Mouse (Mus musculus) limb, embryonic 14.5 days (tissue): ENCODE data around the gene Uba2. TPM values are rescaled to one million over a fixed set of nuclear protein-coding genes. Genes with fewer than 3 reads are reported as not detected.

Experiments
- ATAC-seq: fragments of 200-750 bp; cut with Nextera tagmentation; 2 replicates; pipeline ENCODE4 v1.8.0; 2017; ENCODE audit warnings: low read depth, moderate number of reproducible peaks, moderate TSS enrichment; ENCODE audit not compliant: low FRiP score
- DNase-seq: peaks from one replicate; pipeline ENCODE4 v3.0.0-alpha.2; 2015; ENCODE audit warnings: low spot score
- H3K27ac ChIP-seq: fragments of 300-500 bp; sonication (generic); replicated peaks from 2 replicates; pipeline ENCODE4 v1.5.1; 2014; ENCODE audit warnings: low read depth, mild to moderate bottlenecking, low read length, moderate library complexity, mixed read lengths
- H3K27me3 ChIP-seq: fragments of 300-500 bp; sonication (generic); 2 replicates; pipeline ENCODE4 v1.6.1; 2014; ENCODE audit warnings: low read length, mixed read lengths; ENCODE audit not compliant: control insufficient read depth, insufficient read depth
- H3K36me3 ChIP-seq: fragments of 300-500 bp; sonication (generic); 2 replicates; pipeline ENCODE4 v1.6.1; 2014; ENCODE audit warnings: mild to moderate bottlenecking, low read length, moderate library complexity, mixed read lengths; ENCODE audit not compliant: control insufficient read depth, insufficient read depth
- H3K4me1 ChIP-seq: fragments of 300-500 bp; sonication (generic); 2 replicates; pipeline ENCODE4 v1.6.1; 2014; ENCODE audit warnings: antibody characterized with exemption, low read length, mixed read lengths; ENCODE audit not compliant: control insufficient read depth, insufficient read depth
- H3K4me2 ChIP-seq: fragments of 300-500 bp; sonication (generic); replicated peaks from 2 replicates; pipeline ENCODE4 v1.6.1; 2014; ENCODE audit warnings: low read depth, mild to moderate bottlenecking, low read length, moderate library complexity; ENCODE audit not compliant: severe bottlenecking
- H3K4me3 ChIP-seq: fragments of 300-500 bp; sonication (generic); replicated peaks from 2 replicates; pipeline ENCODE4 v1.5.1; 2014; ENCODE audit warnings: low read length
- H3K9ac ChIP-seq: fragments of 300-500 bp; sonication (generic); 2 replicates; pipeline ENCODE4 v1.6.1; 2014; ENCODE audit warnings: mild to moderate bottlenecking, low read depth, low read length, moderate library complexity; ENCODE audit not compliant: severe bottlenecking
- H3K9me3 ChIP-seq: fragments of 300-500 bp; sonication (generic); 2 replicates; pipeline ENCODE4 v1.6.1; 2016; ENCODE audit warnings: low read length; ENCODE audit not compliant: control insufficient read depth
- POLR2A ChIP-seq: fragments of 200-500 bp; IDR thresholded peaks from 2 replicates; pipeline ENCODE4 v1.8.0; 2012; ENCODE audit warnings: inconsistent platforms, mild to moderate bottlenecking, moderate library complexity, borderline replicate concordance; ENCODE audit not compliant: insufficient read depth, insufficient read length; ENCODE audit errors: extremely low read depth
- WGBS: fragments of 180-500 bp; shearing (Covaris S2); extraction: QIAGEN DNeasy Blood & Tissue Kit; methylation state at CpG from one replicate; pipeline ENCODE4 v1.1.7; 2014; 5-methylcytosine and 5-hydroxymethylcytosine counted together
- polyA plus RNA-seq, 2 experiments: library from polyadenylated mRNA; depleted of rRNA in 1 of 2; stranded (reverse) in 1 of 2; unstranded in 1 of 2; fragments of >200 nt; fragmentation: Nextera tagmentation in 1 of 2; extraction: Ambion mirVana in 1 of 2; gene quantifications; 2 replicates each; pipeline versions ENCODE4 v1.2.1 to v1.2.3; 2012 to 2014

The Uba2 gene
- polyA plus RNA-seq, 2 experiments: 147 to 182 TPM

DNA sequence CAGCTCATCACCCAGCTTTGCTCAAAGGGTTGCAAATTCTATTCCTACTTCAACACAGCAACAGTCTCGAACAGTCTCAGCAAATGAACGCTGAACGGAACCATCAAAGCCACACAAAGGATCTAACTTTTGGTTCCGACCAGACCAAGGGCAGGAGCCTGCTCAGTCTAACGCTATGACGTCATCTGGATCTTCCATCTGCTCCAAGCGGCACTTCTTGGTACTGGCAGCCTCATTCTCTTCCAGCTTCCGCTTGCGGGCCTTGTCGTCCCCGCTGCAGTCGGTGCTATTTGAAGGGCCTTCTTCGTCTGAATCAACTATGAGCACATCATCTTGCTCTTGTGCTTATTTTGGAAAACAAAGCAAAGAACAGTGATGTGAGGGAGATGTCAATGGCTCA, 28.3 kb downstream of the Uba2 start:
- 94% methylated on average over 13 of the region's 13 CpGs for WGBS

GRCm38 (mm10) chr7:34139493-34139892, 29.9 kb downstream of the Uba2 start:
- Histone ChIP-seq H3K4me2 (no peak overlapping the region), H3K27ac (no peak overlapping the region), H3K9ac (no peak overlapping the region), H3K4me1 (no peaks in the 10 kb centered on the region), H3K27me3 (no peaks in the 10 kb centered on the region), H3K9me3 (no peaks in the 10 kb centered on the region), H3K4me3 (no peak overlapping the region), H3K36me3 (peaks cover 44% of the 10 kb centered on the region)
- no peak for TF ChIP-seq POLR2A
- ATAC-seq (no peak), DNase-seq (no peak)
- 91% methylated on average over 6 of the region's 6 CpGs for WGBS

More for the DNA sequence above, 28.3 kb downstream of the Uba2 start:
- H3K4me3 ChIP-seq: no peak overlapping the region
- no peak for DNase-seq
- ATAC-seq: no peak
- no peaks in the 10 kb centered on the region for H3K9me3 ChIP-seq
- no peak for TF ChIP-seq POLR2A
- no peak overlapping the region for H3K9ac ChIP-seq
- H3K27ac ChIP-seq: no peak overlapping the region
- no peaks in the 10 kb centered on the region for H3K4me1 ChIP-seq
- peaks cover 60% of the 10 kb centered on the region for H3K36me3 ChIP-seq
- no peak overlapping the region for H3K4me2 ChIP-seq
- no peaks in the 10 kb centered on the region for H3K27me3 ChIP-seq

GRCm38 (mm10) chr7:34134336-34134735, 35.1 kb downstream of the Uba2 start:
- Histone ChIP-seq H3K9me3 (no peaks in the 10 kb centered on the region), H3K4me1 (peaks cover 10% of the 10 kb centered on the region), H3K27me3 (no peaks in the 10 kb centered on the region), H3K4me2 (no peak overlapping the region), H3K36me3 (no peaks in the 10 kb centered on the region), H3K9ac (no peak overlapping the region), H3K4me3 (no peak overlapping the region), H3K27ac (no peak overlapping the region)
- WGBS: 65% methylated on average over 2 of the region's 2 CpGs
- ATAC-seq (no peak), DNase-seq (peak; percentile 11)
- TF ChIP-seq POLR2A: no peak

GRCm38 (mm10) chr7:34133117-34133762, 36.2 kb downstream of the Uba2 start, which contains the start of gene Wtip:
Gene Wtip, minus strand, starts transcription at chr7:34133268.
- 3% methylated on average over 10 of the region's 65 CpGs for WGBS

GRCm38 (mm10) chr7:34132355-34133079, 36.9 kb downstream of the Uba2 start:
- Histone ChIP-seq H3K4me2 (peak overlapping the region; percentile 59), H3K4me1 (peaks cover 10% of the 10 kb centered on the region), H3K9ac (peak overlapping the region; percentile 97), H3K4me3 (peak overlapping the region; percentile 87), H3K27me3 (no peaks in the 10 kb centered on the region), H3K36me3 (no peaks in the 10 kb centered on the region), H3K9me3 (0 out of 2 replicates have a peak, but pooled peaks cover 2% of the 10 kb centered on the region), H3K27ac (peak overlapping the region; percentile 91)
- TF ChIP-seq POLR2A: no peak
- ATAC-seq (peak; percentile 64), DNase-seq (peak; percentile 27)
- WGBS: under 1% methylated on average over 46 of the region's 116 CpGs

More at GRCm38 (mm10) chr7:34133117-34133762, 36.2 kb downstream of the Uba2 start, which contains the start of gene Wtip:
- no peaks in the 10 kb centered on the region for H3K9me3 ChIP-seq
- ATAC-seq: peak; percentile 92
- no peaks in the 10 kb centered on the region for H3K36me3 ChIP-seq
- peak within 1 kb of the TSS; percentile 59 for H3K4me2 ChIP-seq
- peak within 1 kb of the TSS; percentile 97 for H3K9ac ChIP-seq
- H3K27me3 ChIP-seq: no peaks in the 10 kb centered on the region
- peaks cover 10% of the 10 kb centered on the region for H3K4me1 ChIP-seq
- DNase-seq: peak; percentile 88
- TF ChIP-seq POLR2A: 0 out of 2 replicates have a peak, but pooled peaks have one; percentile 23
- peak within 1 kb of the TSS; percentile 87 for H3K4me3 ChIP-seq
- peak within 1 kb of the TSS; percentile 91 for H3K27ac ChIP-seq
